Mouse (Mus musculus): ENCODE results near the gene Dnlz. TPM values are rescaled to one million over a fixed set of nuclear protein-coding genes. Genes with fewer than 3 reads are reported as not detected.
"Not testable (repeated sequence)": the region's sequence is repeated elsewhere in the genome, so short reads cannot be mapped to it uniquely, and the experiment has no call there.

Dnlz gene
- polyA plus RNA-seq, 1 experiment from 2014 or later, result 19.3 TPM

DNA sequence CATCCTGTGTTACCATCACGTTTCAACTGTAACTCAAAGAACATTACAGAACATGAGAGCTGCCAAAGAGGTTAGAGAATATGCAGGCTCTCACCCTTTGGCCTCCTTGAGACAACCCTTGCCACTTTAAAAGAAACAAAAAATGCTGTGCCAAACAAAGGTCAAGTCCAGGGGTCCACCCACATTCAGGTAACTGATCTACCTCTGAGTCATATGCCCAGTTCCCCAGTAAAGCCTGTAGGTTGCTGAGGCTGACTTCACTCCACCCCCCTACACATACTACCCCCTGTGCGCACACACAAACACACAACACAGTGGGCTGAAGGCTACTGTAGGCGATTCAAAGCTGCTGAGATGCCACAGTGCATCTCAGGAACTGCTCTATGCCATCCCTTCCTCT lies 35.8 kb upstream of the Dnlz start:
- ChIA-PET CTCF (interaction anchor here (1.2 kb wide), 1 partner anchor 24 kb away, joined by 3 read pairs; no protein-coding TSS in a partner anchor), POLR2A (interaction anchor here (1.3 kb wide), 1 partner anchor 47 kb away, joined by 3 read pairs; no protein-coding TSS in a partner anchor)
- ATAC-seq (no peak), DNase-seq (ENCODE audit: low read depth, low spot score) (no peak)
- H3K27me3 ChIP-seq, result no peaks in the 10 kb centered on the region
- TF ChIP-seq CTCF (IDR thresholded peaks at IDR 0.05), result no peak
- in situ Hi-C loops (cut with MboI; ENCODE audit: low pct_unique_long_range_greater_than_20kb), result no loop called here

DNA sequence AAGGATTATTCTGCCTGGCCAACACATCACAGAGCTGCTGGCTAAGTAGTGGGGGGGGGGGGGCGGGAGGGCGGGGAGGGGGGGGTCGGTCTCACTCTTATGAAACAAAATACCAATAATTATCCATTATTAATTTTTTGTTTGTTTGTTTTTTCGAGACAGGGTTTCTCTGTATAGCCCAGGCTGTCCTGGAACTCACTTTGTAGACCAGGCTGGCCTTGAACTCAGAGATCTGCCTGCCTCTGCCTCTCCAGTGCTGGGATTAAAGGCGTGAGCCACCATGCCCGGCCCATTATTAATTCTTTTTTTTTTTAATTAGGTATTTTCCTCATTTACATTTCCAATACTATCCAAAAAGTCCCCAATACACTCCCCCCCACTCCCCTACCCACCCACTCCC lies 29.0 kb upstream of the Dnlz start:
- CTCF ChIA-PET; in situ Hi-C loops (cut with MboI; ENCODE audit: low pct_unique_long_range_greater_than_20kb): not testable (repeated sequence)

DNA sequence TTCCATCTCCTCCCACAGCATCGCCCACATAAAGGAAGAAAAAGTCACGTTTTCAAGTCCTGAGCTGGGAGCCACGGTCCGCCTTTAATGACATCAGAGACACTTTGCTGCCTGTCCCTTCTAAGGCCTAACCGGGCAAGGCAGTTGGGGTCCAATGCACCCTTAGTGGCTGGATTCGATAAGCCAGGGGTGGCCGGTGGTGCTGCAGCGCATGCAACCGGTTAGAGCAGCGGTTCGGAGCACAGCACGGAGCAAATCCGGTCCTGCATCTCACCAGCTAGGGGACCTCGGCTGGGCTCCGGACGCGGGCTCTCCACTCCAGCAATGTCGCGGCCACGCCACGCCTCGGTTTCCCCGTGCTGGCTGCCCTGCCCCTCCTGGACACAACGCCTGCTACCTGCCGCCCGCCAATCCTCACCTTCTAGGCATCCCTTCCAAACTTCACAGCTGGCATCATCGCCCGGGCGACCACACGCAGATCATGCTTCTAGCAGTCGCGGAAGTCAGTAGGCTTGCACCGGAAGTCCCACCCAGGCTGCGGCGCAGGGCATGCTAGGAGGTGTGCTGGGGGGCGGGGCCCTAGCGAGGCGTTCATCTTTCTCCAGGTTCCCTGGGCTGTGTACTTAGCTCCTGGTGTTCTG lies 28.3 kb upstream of the Dnlz start, which contains the start of gene Snapc4:
Snapc4 (minus strand) TSS at position 523 of the 641 bp plus-strand sequence.
- TF ChIP-seq CTCF (IDR thresholded peaks at IDR 0.05), result no peak
- ChIA-PET CTCF (interaction anchor here (1.4 kb wide), 1 partner anchor 8 kb away, joined by 3 read pairs; no protein-coding TSS in a partner anchor), POLR2A (interaction anchor here (0.8 to 1.4 kb wide), 3 partner anchors 8 to 29 kb away, joined by 3 to 4 read pairs (median 3); no protein-coding TSS in a partner anchor)

More for the DNA sequence above, 29.0 kb upstream of the Dnlz start:
- not testable (repeated sequence) for H3K27me3 ChIP-seq; DNase-seq (ENCODE audit: low read depth, low spot score); ATAC-seq
- POLR2A ChIA-PET, result interaction anchor here (0.8 to 1.4 kb wide), 2 partner anchors 8 to 13 kb away, joined by 3 to 4 read pairs; no protein-coding TSS in a partner anchor

DNA sequence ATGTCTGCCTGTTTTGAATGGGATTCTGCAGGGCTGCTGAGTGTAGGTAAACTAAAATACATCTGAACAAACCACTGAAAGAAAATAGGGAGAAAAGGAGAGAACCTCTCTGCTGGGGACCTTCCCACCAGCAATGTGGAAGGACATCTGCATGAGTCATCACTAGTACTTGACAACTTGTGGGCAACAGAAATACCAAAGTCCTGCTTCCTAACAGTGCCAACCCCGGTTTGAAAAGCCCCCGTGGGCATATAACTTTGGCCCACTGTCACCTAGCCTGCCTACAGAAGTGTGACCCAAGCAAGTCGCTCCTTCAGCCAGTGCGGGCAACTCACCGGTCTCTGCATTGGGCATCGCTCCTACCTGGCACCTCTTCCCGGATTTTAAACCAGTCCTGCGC lies 20.5 kb upstream of the Dnlz start:
- TF ChIP-seq CTCF (IDR thresholded peaks at IDR 0.05), result no peak
- ATAC-seq, result peak; percentile 54
- POLR2A ChIA-PET, result interaction anchor here (1.5 kb wide), 1 partner anchor 20 kb away, joined by 3 read pairs; the partner anchor contains the start of gene Dnlz
- CTCF ChIA-PET, result interaction anchor here (1.4 kb wide), 1 partner anchor 11 kb away, joined by 6 read pairs; no protein-coding TSS in a partner anchor
- in situ Hi-C loops (cut with MboI; ENCODE audit: low pct_unique_long_range_greater_than_20kb), result no loop called here
- DNase-seq (ENCODE audit: low read depth, low spot score), result no peak
- H3K27me3 ChIP-seq, result no peaks in the 10 kb centered on the region

More for the DNA sequence above, 28.3 kb upstream of the Dnlz start, which contains the start of gene Snapc4:
- DNase-seq (ENCODE audit: low read depth, low spot score), result peak; percentile 13
- no peaks in the 10 kb centered on the region for H3K27me3 ChIP-seq
- ATAC-seq, result peak; percentile 71
- in situ Hi-C loops (cut with MboI; ENCODE audit: low pct_unique_long_range_greater_than_20kb), result no loop called here

DNA sequence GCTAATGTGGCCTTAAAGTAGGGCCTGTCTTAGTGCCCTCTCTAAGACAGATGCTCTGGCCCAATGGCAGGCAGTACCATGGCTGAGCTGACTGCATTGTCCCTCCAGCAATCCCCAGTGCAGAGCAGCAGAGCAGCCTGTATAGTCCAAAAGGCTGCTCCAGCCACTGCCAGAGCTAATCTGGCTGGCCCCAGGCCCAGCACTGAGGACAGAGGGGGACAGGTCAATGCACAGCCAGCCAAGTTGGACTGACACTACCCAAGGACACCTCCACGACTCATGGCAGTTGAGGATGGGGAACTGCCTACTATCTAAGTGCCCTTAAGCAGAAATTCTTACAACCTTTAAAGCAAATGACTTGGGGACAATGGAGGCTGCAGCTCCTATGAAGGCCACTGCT lies 16.7 kb upstream of the Dnlz start:
- POLR2A ChIA-PET, result no interaction called here
- TF ChIP-seq CTCF (IDR thresholded peaks at IDR 0.05), result no peak
- ATAC-seq, result no peak
- H3K27me3 ChIP-seq, result no peaks in the 10 kb centered on the region
- in situ Hi-C loops (cut with MboI; ENCODE audit: low pct_unique_long_range_greater_than_20kb), result no loop called here
- no peak for DNase-seq (ENCODE audit: low read depth, low spot score)
- CTCF ChIA-PET, result no interaction called here

DNA sequence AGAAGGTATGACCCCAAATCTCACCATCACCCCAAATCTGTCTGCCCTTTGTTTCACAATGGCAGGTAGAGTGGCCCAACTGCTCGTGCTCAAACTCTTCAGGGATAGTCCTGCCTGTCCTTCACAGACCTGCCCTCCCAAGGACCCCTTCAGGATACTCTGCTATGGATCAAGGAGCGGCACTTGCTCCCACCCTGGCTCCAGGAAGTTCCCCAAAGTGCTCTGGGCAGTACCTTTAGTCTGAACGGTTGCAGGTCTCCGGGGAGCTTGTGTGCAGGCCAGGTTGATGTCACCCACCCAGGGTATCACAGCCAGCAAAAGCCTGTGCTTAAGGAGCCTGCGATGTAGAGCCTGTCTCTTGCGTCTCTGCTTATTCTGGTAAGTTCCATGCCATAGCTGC lies 16.0 kb upstream of the Dnlz start:
- DNase-seq (ENCODE audit: low read depth, low spot score), result no peak
- no peak for TF ChIP-seq CTCF (IDR thresholded peaks at IDR 0.05)
- in situ Hi-C loops (cut with MboI; ENCODE audit: low pct_unique_long_range_greater_than_20kb), result no loop called here
- ChIA-PET CTCF (no interaction called here), POLR2A (no interaction called here)
- H3K27me3 ChIP-seq, result no peaks in the 10 kb centered on the region
- no peak for ATAC-seq

DNA sequence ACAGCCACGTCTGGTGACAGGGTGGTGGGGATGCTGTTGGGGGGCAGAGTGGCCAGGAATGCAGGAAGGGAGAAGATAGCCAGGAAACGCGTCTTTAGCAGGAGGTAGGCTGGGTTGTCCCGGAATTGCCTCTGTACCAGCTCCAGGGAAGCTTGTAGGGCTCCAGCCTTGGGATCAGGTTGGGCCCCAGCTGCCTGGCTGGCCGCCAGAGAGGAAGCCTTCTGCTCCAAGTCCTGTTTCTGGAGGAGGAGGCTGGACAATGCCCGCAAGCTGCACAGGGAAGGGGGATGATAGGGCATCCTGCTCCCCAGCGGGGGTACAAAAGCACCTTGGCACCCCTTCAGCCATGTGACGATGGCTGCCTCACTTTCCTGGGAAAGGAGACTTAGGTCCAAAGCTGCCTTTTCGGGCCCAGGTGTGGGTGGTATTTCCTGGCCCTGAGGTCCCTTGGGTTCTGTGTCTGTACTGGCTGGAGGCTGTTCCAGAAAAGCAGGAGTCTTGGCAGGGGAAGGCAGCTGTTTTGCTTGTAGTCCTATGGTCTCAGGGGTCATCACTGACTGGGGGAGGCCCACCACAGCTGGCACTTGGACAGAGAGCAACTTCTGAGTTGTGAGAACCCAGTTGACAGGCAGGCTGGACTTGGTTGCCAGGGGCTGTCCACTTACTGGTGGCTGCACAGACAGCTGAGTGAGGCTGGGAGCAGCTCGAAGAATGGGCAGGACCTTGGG lies 13.0 kb upstream of the Dnlz start:
- POLR2A ChIA-PET, result no interaction called here
- TF ChIP-seq CTCF (IDR thresholded peaks at IDR 0.05), result no peak
- CTCF ChIA-PET, result interaction anchor here (1.1 to 1.4 kb wide), 2 partner anchors 12 to 13 kb away, joined by 3 to 4 read pairs; partner anchors contain the start of gene Dnlz
- ATAC-seq (no peak), DNase-seq (ENCODE audit: low read depth, low spot score) (no peak)
- H3K27me3 ChIP-seq, result no peaks in the 10 kb centered on the region
- in situ Hi-C loops (cut with MboI; ENCODE audit: low pct_unique_long_range_greater_than_20kb), result no loop called here

DNA sequence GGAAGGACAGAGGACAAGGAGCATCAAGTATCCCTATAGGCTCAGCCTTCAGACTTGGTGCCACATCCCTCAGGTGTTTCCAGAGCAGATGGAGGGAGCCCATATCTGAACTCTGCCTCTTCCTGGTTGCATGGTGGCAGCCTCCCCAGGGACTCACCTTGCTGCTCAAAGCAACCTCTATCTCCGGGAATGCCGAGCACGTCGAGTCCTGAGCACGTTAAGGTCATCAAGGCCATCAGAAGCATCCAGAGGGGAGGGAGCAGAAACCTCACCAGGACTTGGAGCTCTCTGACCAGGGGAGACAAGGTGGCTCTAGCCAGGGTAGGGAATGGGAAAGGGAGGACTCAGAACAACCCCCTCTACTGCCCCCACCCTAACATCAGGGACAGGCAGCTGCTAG lies 11.6 kb upstream of the Dnlz start:
- ChIA-PET CTCF (interaction anchor here (1.4 kb wide), 1 partner anchor 13 kb away, joined by 4 read pairs; no protein-coding TSS in a partner anchor), POLR2A (no interaction called here)
- in situ Hi-C loops (cut with MboI; ENCODE audit: low pct_unique_long_range_greater_than_20kb), result no loop called here
- ATAC-seq (no peak), DNase-seq (ENCODE audit: low read depth, low spot score) (no peak)
- TF ChIP-seq CTCF (IDR thresholded peaks at IDR 0.05), result no peak
- no peaks in the 10 kb centered on the region for H3K27me3 ChIP-seq

DNA sequence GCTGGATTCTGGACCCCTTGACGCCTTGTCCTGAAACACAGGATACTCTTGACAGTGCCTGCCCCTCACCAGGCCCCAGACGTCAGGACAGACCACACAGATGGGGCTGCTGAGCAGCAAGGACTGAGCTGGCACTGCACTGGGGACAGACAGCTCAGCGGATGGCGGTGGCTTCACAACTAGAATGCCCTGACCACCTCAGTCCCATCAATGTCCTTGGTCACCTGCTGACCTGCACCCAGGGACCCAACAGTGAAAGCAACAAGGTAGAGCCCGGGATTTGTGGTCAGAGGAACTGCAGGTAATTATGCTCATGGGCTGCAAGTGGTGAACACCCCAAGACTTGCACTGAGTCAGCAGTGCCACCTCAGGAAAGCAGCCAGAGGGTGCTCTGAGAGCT lies 11.1 kb upstream of the Dnlz start:
- ChIA-PET CTCF (interaction anchor here (1.4 kb wide), 1 partner anchor 13 kb away, joined by 4 read pairs; no protein-coding TSS in a partner anchor), POLR2A (no interaction called here)
- no peak for TF ChIP-seq CTCF (IDR thresholded peaks at IDR 0.05)
- H3K27me3 ChIP-seq, result no peaks in the 10 kb centered on the region
- in situ Hi-C loops (cut with MboI; ENCODE audit: low pct_unique_long_range_greater_than_20kb), result no loop called here
- ATAC-seq (no peak), DNase-seq (ENCODE audit: low read depth, low spot score) (no peak)

DNA sequence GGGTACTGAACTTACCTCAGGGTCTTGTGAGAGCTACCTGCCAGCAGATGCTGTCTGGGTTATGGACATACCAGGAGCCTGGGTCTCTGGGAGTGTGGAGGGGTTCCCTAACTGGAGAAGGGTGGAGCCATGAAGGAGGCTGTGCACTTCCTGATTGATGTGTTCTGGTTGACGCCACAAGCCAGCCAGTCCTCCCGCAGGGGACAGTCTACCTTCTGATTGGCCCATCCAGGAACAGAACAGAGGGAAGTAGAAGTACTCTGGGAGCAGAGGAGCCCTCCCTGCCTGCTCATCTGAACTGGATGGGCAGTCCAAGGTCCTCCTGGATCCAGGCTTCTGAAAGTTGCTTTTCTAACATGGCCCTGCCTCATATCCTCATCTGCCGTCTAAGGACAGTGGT lies 8.9 kb upstream of the Dnlz start, which contains the start of gene Card9:
Card9 (minus strand) TSS at position 147 of the 400 bp plus-strand sequence.
- in situ Hi-C loops (cut with MboI; ENCODE audit: low pct_unique_long_range_greater_than_20kb), result no loop called here

More for the DNA sequence above, 8.9 kb upstream of the Dnlz start, which contains the start of gene Card9:
- CTCF ChIA-PET, result interaction anchor here (1.9 kb wide), 1 partner anchor 12 kb away, joined by 6 read pairs; no protein-coding TSS in a partner anchor
- DNase-seq (ENCODE audit: low read depth, low spot score), result no peak
- POLR2A ChIA-PET, result no interaction called here
- no peak for ATAC-seq
- no peaks in the 10 kb centered on the region for H3K27me3 ChIP-seq
- TF ChIP-seq CTCF (IDR thresholded peaks at IDR 0.05), result no peak
